In the genomic region with DNA sequence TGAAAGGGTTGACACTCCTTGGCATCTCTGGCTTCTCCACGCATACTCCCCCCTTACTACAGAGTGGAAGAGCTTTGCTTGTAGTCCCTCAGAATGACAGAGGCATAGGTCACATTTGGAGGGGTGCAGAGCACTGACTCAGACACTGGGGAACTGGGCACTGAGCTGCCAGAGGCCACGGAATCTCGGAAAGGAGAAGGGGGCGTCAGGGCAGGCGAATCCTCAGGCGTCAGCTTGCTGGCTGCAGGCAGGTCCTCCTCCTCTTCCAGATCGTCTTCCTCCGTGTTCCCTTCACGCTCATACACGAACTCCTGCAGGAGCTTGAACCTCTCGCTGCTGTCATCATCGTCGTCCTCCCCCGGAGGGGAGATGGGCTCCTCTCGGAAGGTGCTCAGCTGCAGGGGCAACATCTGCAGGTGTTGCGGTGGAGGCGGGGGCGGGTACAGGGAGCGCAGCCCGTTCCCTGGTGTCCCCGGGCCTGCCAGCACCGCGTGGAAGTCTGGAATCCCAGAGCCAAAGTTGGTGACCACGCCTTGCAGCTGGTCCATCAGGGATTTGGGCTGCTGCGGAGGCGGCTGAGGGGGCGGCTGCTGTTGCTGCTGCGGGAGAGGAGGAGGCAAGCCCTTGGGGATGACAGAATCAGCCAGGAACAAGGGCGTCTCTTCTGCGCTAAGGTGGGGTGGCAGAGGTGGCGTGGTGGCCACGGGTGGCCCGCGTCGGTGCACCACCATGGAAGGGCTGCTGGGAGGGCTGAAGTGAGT, we compare ENCODE assay signal across 9 mouse cellular contexts. TPM values are rescaled to one million over a fixed set of nuclear protein-coding genes. Genes with fewer than 3 reads are reported as not detected.
DNase-seq lines count a peak whose midpoint lies in the region; ATAC-seq and TF ChIP-seq lines count a peak whose summit lies in the region.
"Had no signal": no experiment of that assay in that cellular context is flagged by ENCODE, and none has a peak within 500 bp of the region (broad histone marks: within the 10 kb centered on the region; RNA-seq: fewer than 3 reads in every experiment).

No protein-coding gene starts in this region.

- H3K36me3 ChIP-seq in hindbrain, embryonic 16.5 days (ENCODE audit: control insufficient read depth, insufficient read depth, low read length) = no peaks in the 10 kb centered on the region
- H3K36me3 ChIP-seq in liver, postnatal 0 days (replicated peaks; ENCODE audit: insufficient read depth, low read length) = no peaks in the 10 kb centered on the region

- no peak for TF ChIP-seq EP300 in liver, postnatal 0 days (IDR thresholded peaks at IDR 0.05; ENCODE audit: low read depth)

- peak; percentile 82 for ATAC-seq in hindbrain, embryonic 16.5 days
- no peak for ATAC-seq in liver, postnatal 0 days

- peak overlapping the region; percentile 68 for H3K9ac ChIP-seq in hindbrain, embryonic 16.5 days (ENCODE audit: low read depth, low read length)
- H3K9ac ChIP-seq in liver, postnatal 0 days (replicated peaks) = no peak overlapping the region

- H3K9me3 ChIP-seq in hindbrain, embryonic 16.5 days (ENCODE audit: control insufficient read depth, low read length) = no peaks in the 10 kb centered on the region
- H3K9me3 ChIP-seq in liver, postnatal 0 days (ENCODE audit: low read length) = no peaks in the 10 kb centered on the region

- 35% methylated on average over 35 of the region's 35 CpGs for WGBS in cerebellum, adult 2 months
- 3% methylated on average over 35 of the region's 35 CpGs for WGBS in hindbrain, embryonic 16.5 days
- 6% methylated on average over 33 of the region's 35 CpGs for WGBS in liver, postnatal 0 days (ENCODE audit: insufficient replicate concordance)

- TF ChIP-seq CTCF in cerebellum, adult 2 months (IDR thresholded peaks at IDR 0.05; ENCODE audit: borderline replicate concordance, insufficient read depth, low read depth, low read length) = no peak
- TF ChIP-seq CTCF in liver, postnatal 0 days (IDR thresholded peaks at IDR 0.05; ENCODE audit: low read depth) = no peak

- no peaks in the 10 kb centered on the region for H3K27me3 ChIP-seq in cerebellum, adult 2 months (ENCODE audit: control insufficient read depth, insufficient read depth, low read length)
- H3K27me3 ChIP-seq in hindbrain, embryonic 16.5 days (replicated peaks; ENCODE audit: control insufficient read depth, insufficient read depth, low read length) = no peaks in the 10 kb centered on the region
- H3K27me3 ChIP-seq in liver, postnatal 0 days (ENCODE audit: insufficient read depth, low read length) = peaks cover 7% of the 10 kb centered on the region

- H3K4me3 ChIP-seq in cerebellum, adult 2 months (replicated peaks; ENCODE audit: insufficient read depth, low read depth, low read length) = no peak overlapping the region
- peak overlapping the region; percentile 57 for H3K4me3 ChIP-seq in hindbrain, embryonic 16.5 days (ENCODE audit: low read length)
- H3K4me3 ChIP-seq in liver, postnatal 0 days (ENCODE audit: low read depth, low read length) = no peak overlapping the region

- peaks cover 5% of the 10 kb centered on the region; the same call in 1 of the 2 replicates for H3K4me1 ChIP-seq in cerebellum, adult 2 months (ENCODE audit: control insufficient read depth, insufficient read depth, low read length)
- H3K4me1 ChIP-seq in hindbrain, embryonic 16.5 days (ENCODE audit: control insufficient read depth, insufficient read depth, low read depth, low read length) = peaks cover 5% of the 10 kb centered on the region; the same call in 1 of the 2 replicates
- H3K4me1 ChIP-seq in liver, postnatal 0 days (ENCODE audit: insufficient read depth) = no peaks in the 10 kb centered on the region

- DNase-seq in cerebellum, postnatal 25 days = peak; percentile 34 to 44
- DNase-seq in cerebellum, adult 2 months = no peak
- DNase-seq in 3134 (ENCODE audit: extremely low read depth, insufficient read length, low spot score) = peak; percentile 7
- DNase-seq in embryo, embryonic 9.5 days (ENCODE audit: extremely low spot score) = peak; percentile 38
- no peak for DNase-seq in liver, postnatal 0 days
- DNase-seq in right cerebral cortex, postnatal 25 days = peak; percentile 71
- DNase-seq in spleen, postnatal 36 days (ENCODE audit: low spot score in 2 of 2) = no peak

- H3K4me2 ChIP-seq in hindbrain, embryonic 16.5 days (ENCODE audit: low read length) = peak overlapping the region; percentile 96
- H3K4me2 ChIP-seq in liver, postnatal 0 days (ENCODE audit: low read depth, low read length) = peak overlapping the region; percentile 49

- H3K27ac ChIP-seq in cerebellum, adult 2 months (ENCODE audit: insufficient read depth, low read length) = no peak overlapping the region
- H3K27ac ChIP-seq in hindbrain, embryonic 16.5 days (ENCODE audit: low read depth, low read length) = no peak overlapping the region
- no peak overlapping the region for H3K27ac ChIP-seq in liver, postnatal 0 days (ENCODE audit: low read depth)

- TF ChIP-seq POLR2A in cerebellum, adult 2 months (IDR thresholded peaks at IDR 0.05; ENCODE audit: borderline replicate concordance, insufficient read depth, low read length) = no peak

RNA-seq across cellular contexts. Expression of gene Gm10944, which starts 7.9 kb away (rescaled TPM):
- not detected in 2 replicates for polyA plus RNA-seq in cerebellum, adult 2 months (2012; rRNA removed)
- polyA plus RNA-seq in hindbrain, embryonic 16.5 days (2015; fragmentation: Nextera tagmentation; extraction: Ambion mirVana) = not detected in 2 replicates
- polyA plus RNA-seq in liver, postnatal 0 days (2015; fragmentation: Nextera tagmentation; extraction: Ambion mirVana) = not detected in 2 replicates
- polyA plus RNA-seq: large intestine, adult 2 months had no signal

Comparison
In these comparisons a context has a peak if more than half of its experiments do, and no peak if none do; other contexts are left out.
1. DNase-seq: peak in cerebellum, postnatal 25 days (2 of 2), 3134 (single experiment), embryo, embryonic 9.5 days (single experiment) and right cerebral cortex, postnatal 25 days (single experiment); none in cerebellum, adult 2 months (0 of 2), liver, postnatal 0 days (single experiment) and spleen, postnatal 36 days (0 of 2).